Mouse (Mus musculus) lung, postnatal 0 days (tissue): ENCODE measurements around the gene Vps13c.
A peak's percentile ranks its signal among the peaks of the same experiment; 100 is the strongest.

Experiments used
- CTCF ChIP-seq: IDR thresholded peaks from 2 replicates; pipeline ENCODE4 v1.5.1; 2016; ENCODE audit warnings: antibody characterized with exemption, mild to moderate bottlenecking
- EP300 ChIP-seq: IDR thresholded peaks from 2 replicates; pipeline ENCODE4 v1.6.1; 2016; ENCODE audit warnings: antibody characterized with exemption, mild to moderate bottlenecking, control low read depth

GRCm38 (mm10) chr9:68016255-68016954 is 176.2 kb downstream of the Vps13c start:
- peak; percentile 82 for TF ChIP-seq CTCF
- no peak for TF ChIP-seq EP300
